Mouse (Mus musculus) neutrophil, adult 5-6 weeks (primary cell): ENCODE measurements around the gene Bahcc1. TPM values are rescaled to one million over a fixed set of nuclear protein-coding genes. Genes with fewer than 3 reads are reported as not detected.

Experiments used
- ATAC-seq: fragments of 151-379, 151-347 bp; 2 replicates; pipeline ENCODE4 v1.8.0; 2017; ENCODE audit warnings: mild to moderate bottlenecking, moderate TSS enrichment; ENCODE audit not compliant: insufficient number of reproducible peaks, poor library complexity, low FRiP score, severe bottlenecking; ENCODE audit errors: extremely low read depth
- total RNA-seq: library from RNA; stranded (forward); fragments of 200-1000 nt; gene quantifications from 2 replicates; pipeline ENCODE4 v1.2.3, GENCODE M21; 2017

Gene Bahcc1
- total RNA-seq, 1 experiment from 2014 or later: 0.12 TPM

- ATAC-seq: no peak
These were observed 22.8 kb downstream of the Bahcc1 start for GRCm38 (mm10) chr11:120255499-120255898.

DNA sequence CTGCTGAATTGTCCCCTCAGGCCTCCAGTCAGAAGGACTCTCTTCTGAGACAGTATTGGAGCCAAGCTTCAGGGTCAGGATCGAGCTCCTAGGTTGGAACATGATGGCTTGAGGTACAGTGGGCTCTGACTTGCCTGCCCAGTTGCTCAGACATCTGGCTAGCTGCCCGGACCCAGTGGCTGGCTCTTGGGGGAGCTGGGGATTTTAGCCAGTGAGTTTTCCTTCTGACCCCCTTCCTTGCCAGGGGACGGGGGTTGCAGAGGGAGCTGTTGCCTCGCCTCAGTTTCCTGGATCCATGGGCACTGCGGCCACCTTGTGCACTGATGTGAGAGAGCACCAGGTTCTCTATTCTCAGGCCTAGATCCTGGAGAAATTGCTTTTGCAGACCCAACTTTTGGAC lies 23.4 kb downstream of the Bahcc1 start:
- no peak for ATAC-seq

DNA sequence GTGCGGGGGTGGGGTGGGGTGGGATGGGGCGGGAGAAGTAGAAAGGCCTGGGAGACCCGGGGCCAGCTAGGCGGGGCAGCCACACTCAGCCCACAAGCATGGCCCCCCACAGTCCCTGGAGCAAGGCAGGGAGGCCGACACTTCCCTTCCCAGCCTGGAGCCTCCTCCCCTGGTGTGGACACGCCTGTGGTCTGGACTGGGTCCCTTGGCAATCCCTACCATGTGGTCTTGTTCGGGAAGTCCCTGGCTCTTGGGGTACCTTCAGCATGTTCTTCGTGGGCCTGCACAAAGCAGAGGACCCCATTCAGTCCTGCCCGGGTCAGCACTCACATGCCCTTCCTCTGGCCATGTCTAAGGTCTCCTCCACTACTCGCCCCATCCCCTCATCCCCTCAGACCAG lies 23.8 kb downstream of the Bahcc1 start:
- ATAC-seq: no peak

GRCm38 (mm10) chr11:120256981-120257820 lies 24.5 kb downstream of the Bahcc1 start:
- ATAC-seq: no peak

DNA sequence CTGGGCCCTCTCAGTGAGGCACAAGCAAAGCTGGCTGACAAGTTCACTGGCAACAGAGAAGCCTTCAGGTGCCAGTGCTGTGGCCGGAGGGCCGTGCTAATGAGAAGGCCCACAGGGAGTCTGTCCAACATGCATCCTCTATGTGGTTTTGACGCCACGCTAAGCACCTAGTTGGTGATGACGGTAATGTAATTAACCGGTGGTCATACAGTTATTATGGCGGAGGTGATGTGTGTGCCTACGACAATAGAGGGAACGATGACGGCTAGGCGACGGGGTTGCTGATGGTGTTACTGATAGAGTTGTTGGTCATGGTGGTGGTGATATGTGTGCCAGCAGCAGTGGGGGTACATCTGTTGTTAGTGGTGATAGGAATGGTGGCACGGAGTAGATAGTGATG lies 25.2 kb downstream of the Bahcc1 start:
- ATAC-seq: no peak

GRCm38 (mm10) chr11:120258896-120259689 lies 26.3 kb downstream of the Bahcc1 start:
- ATAC-seq: no peak

DNA sequence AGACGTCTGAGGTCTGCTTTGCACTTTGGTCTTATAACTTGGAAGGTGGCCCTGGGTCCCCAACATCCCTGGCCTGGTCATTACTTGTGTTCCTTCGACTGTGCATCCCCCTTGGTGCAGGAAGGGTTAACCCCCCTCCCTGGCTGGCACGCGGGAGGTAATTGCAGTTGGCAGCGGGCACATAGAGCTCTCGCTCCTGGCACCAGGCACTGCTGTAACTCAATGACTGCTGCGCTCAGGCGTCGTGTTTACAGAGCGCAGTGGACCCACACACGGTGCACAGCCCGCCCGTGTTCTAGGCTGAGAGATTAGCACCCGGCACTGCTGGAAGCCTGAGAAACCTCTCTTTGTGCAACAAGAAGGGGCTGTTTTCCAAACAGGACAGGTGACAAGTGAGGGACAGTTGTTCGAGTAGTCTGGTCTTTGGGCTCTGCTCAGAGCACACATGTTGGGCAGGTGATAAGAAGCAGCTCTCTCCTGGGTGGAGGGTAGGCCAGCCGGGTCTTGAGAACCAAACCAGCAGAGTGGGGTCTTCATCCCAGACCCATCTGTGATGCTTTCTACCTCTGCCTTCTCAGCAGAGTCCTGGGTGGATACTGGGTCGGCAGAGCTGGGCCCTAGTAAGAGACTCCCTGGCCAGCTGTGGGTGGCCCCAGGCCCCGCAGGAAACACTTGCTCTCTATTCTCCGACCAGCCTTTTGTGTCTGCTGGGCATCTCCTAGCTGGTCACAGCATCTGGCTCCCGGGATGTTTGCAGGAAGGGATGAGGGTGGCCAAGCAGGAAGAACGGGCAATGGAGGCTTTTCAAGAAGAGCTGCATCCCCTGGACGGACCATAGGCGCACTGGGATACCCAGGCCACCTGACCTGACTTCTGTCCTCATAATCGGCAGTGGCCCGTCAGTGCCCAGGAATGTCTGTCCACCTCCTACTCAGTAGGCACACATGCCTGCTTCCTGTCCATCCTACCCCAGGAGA lies 27.3 kb downstream of the Bahcc1 start:
- no peak for ATAC-seq

- ATAC-seq: no peak
These were observed 28.0 kb downstream of the Bahcc1 start for GRCm38 (mm10) chr11:120260769-120261150.

DNA sequence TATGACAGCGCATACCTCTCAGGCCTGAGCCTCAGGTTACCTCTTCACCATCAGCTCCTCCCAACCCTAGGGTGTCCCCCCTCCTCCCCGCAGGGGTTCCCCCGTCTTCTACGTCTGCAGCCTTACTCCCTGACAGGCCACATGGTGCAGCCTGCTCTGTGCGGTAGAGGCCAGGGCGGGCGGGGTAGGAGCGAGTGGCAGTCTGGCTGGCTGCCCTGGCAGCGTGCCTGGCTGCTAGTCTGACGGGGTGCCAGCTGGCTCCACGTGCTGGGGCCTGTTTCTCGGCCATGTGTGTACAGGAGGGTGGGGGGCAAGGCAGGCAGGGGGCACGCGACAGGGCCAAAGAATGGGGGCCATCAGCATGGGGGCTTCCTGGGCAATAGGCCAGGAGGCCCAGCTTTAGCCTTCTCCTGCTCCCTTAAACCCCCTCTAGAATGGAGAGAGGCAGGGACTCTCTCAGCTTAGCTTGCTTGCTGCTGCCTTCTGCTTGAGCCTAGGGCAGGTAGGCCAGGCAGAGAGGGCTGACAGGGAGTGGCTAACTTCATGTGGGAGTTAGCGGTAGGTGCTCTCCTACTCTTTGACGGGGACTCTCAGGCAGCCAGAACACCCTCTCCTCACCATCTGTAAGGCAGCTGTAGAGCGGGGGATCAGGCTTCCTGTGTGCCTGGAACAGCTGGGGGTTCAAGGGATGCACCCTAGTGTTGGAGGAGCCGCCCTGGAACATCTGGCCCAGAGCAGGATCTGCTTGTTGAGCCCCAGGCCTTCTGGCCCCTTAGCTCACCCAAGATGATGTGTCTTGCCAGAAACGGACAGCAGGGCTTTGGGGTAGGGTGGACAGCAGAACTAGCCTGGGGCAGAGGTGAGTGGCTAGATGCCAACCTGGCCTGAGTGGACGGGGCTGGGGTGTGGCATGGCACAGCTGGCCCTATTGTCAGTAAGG lies 28.9 kb downstream of the Bahcc1 start:
- no peak for ATAC-seq

- no peak for ATAC-seq
These were observed 29.7 kb downstream of the Bahcc1 start for GRCm38 (mm10) chr11:120262356-120262901.

GRCm38 (mm10) chr11:120263176-120263575 lies 30.4 kb downstream of the Bahcc1 start:
- ATAC-seq: no peak

DNA sequence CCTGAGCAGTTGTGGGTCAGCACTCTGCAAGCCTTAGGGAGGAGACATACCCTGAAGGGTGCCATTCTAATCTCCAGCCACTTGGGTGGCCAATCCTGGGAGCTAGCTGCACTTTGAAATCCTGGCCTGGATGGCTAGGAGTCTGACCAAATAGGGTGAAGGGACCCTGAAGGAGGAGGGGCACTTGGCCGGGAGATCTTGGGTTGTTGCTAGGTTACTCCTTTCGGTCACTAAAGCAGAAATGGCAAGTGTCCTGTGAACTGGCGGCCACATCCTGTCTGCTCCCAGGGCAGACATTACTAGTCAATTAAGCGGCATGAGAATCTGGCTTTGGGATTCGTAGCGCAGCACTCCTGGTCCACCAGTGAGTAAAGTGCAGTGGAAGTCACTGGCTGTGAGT lies 31.3 kb downstream of the Bahcc1 start:
- ATAC-seq: no peak

DNA sequence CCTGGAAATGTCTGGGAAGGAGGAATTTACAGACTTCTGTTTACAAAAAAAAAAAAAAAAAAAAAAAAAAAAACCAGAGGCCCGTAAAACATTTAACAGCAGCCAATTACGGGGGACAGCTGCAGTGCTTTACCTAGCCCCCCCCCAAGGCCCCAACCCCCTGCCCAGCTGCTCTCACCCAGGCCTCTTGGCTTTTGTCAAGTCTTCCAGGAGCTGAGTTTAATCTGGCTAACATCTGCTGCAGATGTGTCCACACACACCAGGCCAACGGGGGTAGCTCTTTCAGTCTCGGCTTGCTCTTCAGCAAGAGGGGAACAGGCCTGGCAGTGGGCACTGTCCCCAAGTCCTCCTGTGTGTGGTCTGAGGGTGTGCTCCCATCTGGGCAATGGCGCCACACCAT lies 32.7 kb downstream of the Bahcc1 start:
- no peak for ATAC-seq

- ATAC-seq: no peak
These were observed 33.6 kb downstream of the Bahcc1 start for GRCm38 (mm10) chr11:120266259-120266758.

DNA sequence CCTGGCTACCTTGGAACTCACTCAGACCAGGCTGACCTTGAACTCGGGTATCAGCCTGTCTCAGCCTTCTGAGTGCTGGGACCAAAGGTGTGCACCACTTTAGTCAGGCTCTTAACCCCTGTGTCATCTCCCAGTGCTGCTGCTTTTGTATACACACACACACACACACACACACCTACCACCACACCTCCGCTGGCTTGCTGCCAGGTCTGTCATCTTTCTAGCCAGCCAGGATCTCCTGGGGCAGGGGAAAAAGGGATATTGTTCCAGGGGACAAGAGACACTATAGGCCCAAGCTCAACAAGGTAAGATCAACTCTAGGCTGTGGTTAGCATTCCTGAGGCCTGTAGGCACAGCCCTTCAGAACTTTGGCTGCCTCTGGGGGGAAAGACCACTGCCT lies 34.5 kb downstream of the Bahcc1 start:
- ATAC-seq: no peak

- ATAC-seq: no peak
These were observed 34.9 kb downstream of the Bahcc1 start for GRCm38 (mm10) chr11:120267676-120268075.

- no peak for ATAC-seq
These were observed 35.6 kb downstream of the Bahcc1 start for GRCm38 (mm10) chr11:120268195-120268967.
